Mouse (Mus musculus) CH12.LX (cell line): ENCODE results near the gene Ppfibp2. TPM values are rescaled to one million over a fixed set of nuclear protein-coding genes. Genes with fewer than 3 reads are reported as not detected.

Experiments used
- DNase-seq: peaks from one replicate; pipeline ENCODE4 v3.0.0-alpha.2; 2013; ENCODE audit errors: extremely low read depth
- H3K27ac ChIP-seq: 2 replicates; pipeline ENCODE4 v1.5.1; 2012; ENCODE audit warnings: low read depth, mild to moderate bottlenecking, control low read depth, moderate library complexity; ENCODE audit not compliant: insufficient read depth
- H3K27me3 ChIP-seq: replicated peaks from 2 replicates; pipeline ENCODE3; 2012; ENCODE audit warnings: inconsistent platforms
- H3K36me3 ChIP-seq, 2 experiments: replicated peaks in 1 of 2; 2 replicates each; pipeline versions ENCODE3 to v1.6.1; 2012; ENCODE audit warnings: inconsistent platforms in 1 of 2, low read length in 1 of 2, mild to moderate bottlenecking in 1 of 2, mixed read lengths in 1 of 2, moderate library complexity in 1 of 2; ENCODE audit not compliant: control insufficient read depth in 1 of 2, insufficient read depth in 1 of 2
- H3K4me1 ChIP-seq, 2 experiments: 2 replicates each; pipeline ENCODE4 v1.6.1; 2012; ENCODE audit warnings: inconsistent platforms in 1 of 2, moderate library complexity in 1 of 2; ENCODE audit not compliant: insufficient read depth in 2 of 2, control insufficient read depth in 1 of 2
- H3K4me2 ChIP-seq: 2 replicates; pipeline ENCODE4 v1.6.1; 2012; ENCODE audit warnings: low read depth, mild to moderate bottlenecking, control low read depth; ENCODE audit not compliant: poor library complexity, insufficient read depth, severe bottlenecking
- H3K4me3 ChIP-seq, 3 experiments: fragments of 150-350 bp in 1 of 3; sonication (generic) in 1 of 3; replicated peaks in 1 of 3; 2 replicates each; pipeline versions ENCODE3 to v1.5.1; 2011 to 2012; ENCODE audit warnings: low read depth in 2 of 3, low read length in 2 of 3, mild to moderate bottlenecking in 2 of 3, moderate library complexity in 2 of 3, control low read depth in 1 of 3, improper control_type of control experiment in 1 of 3, inconsistent platforms in 1 of 3, mixed read lengths in 1 of 3; ENCODE audit not compliant: poor library complexity in 1 of 3
- H3K79me2 ChIP-seq: replicated peaks from 2 replicates; pipeline ENCODE4 v1.6.1; 2012; ENCODE audit warnings: mild to moderate bottlenecking, moderate library complexity; ENCODE audit not compliant: control insufficient read depth, poor library complexity, insufficient read depth, severe bottlenecking; ENCODE audit errors: extremely low read depth
- H3K9ac ChIP-seq: 2 replicates; pipeline ENCODE4 v1.6.1; 2012; ENCODE audit warnings: low read depth, mild to moderate bottlenecking, control low read depth, moderate library complexity; ENCODE audit not compliant: insufficient read depth
- H3K9me3 ChIP-seq: replicated peaks from 2 replicates; pipeline ENCODE3; 2012; ENCODE audit warnings: low read length, inconsistent platforms, mixed read lengths
- BHLHE40 ChIP-seq: IDR thresholded peaks from 2 replicates; pipeline ENCODE4 v1.6.1; 2011; ENCODE audit warnings: mild to moderate bottlenecking, low read depth, low read length, improper control_type of control experiment
- CHD2 ChIP-seq: IDR thresholded peaks from 2 replicates; pipeline ENCODE4 v1.6.1; 2011; ENCODE audit warnings: low read length, improper control_type of control experiment
- CTCF ChIP-seq, 2 experiments: IDR thresholded peaks in 1 of 2; conservative IDR thresholded peaks in 1 of 2; 2 replicates each; pipeline ENCODE4 v1.5.1; 2011 to 2012; ENCODE audit warnings: low read depth in 2 of 2, low read length in 2 of 2, improper control_type of control experiment in 1 of 2, inconsistent platforms in 1 of 2, mild to moderate bottlenecking in 1 of 2, moderate library complexity in 1 of 2
- E2F4 ChIP-seq: IDR thresholded peaks from 2 replicates; pipeline ENCODE4 v1.6.1; 2011; ENCODE audit warnings: low read depth, low read length, improper control_type of control experiment; ENCODE audit not compliant: insufficient replicate concordance
- ELF1 ChIP-seq: IDR thresholded peaks from 2 replicates; pipeline ENCODE4 v1.6.1; 2014; ENCODE audit warnings: low read depth, mild to moderate bottlenecking, inconsistent platforms, low read length, improper control_type of control experiment
- ETS1 ChIP-seq: conservative IDR thresholded peaks from 2 replicates; pipeline ENCODE4 v1.6.1; 2012; ENCODE audit warnings: low read depth, mild to moderate bottlenecking, inconsistent platforms, low read length, improper control_type of control experiment, moderate library complexity
- IRF4 ChIP-seq: IDR thresholded peaks from 2 replicates; pipeline ENCODE4 v1.6.1; 2014; ENCODE audit warnings: low read depth, mild to moderate bottlenecking, inconsistent platforms, low read length, improper control_type of control experiment
- JUN ChIP-seq: IDR thresholded peaks from 2 replicates; pipeline ENCODE4 v1.6.1; 2011; ENCODE audit warnings: low read depth, mild to moderate bottlenecking, low read length, improper control_type of control experiment, moderate library complexity; ENCODE audit not compliant: insufficient read depth
- JUND ChIP-seq: conservative IDR thresholded peaks from 2 replicates; pipeline ENCODE4 v1.6.1; 2011; ENCODE audit warnings: low read depth, low read length, improper control_type of control experiment
- MAFK ChIP-seq: IDR thresholded peaks from 2 replicates; pipeline ENCODE4 v1.6.1; 2011; ENCODE audit warnings: low read length, improper control_type of control experiment; ENCODE audit not compliant: insufficient replicate concordance
- MAX ChIP-seq: IDR thresholded peaks from 2 replicates; pipeline ENCODE4 v1.6.1; 2011; ENCODE audit warnings: low read length, improper control_type of control experiment
- MXI1 ChIP-seq: IDR thresholded peaks from 2 replicates; pipeline ENCODE4 v1.6.1; 2011; ENCODE audit warnings: mild to moderate bottlenecking, low read depth, low read length, improper control_type of control experiment
- MYC ChIP-seq: IDR thresholded peaks from 2 replicates; pipeline ENCODE4 v1.6.1; 2011; ENCODE audit warnings: low read depth, mild to moderate bottlenecking, improper control_type of control experiment, low read length
- POLR2AphosphoS2 ChIP-seq: IDR thresholded peaks from 2 replicates; pipeline ENCODE4 v1.6.1; 2011; ENCODE audit warnings: low read depth, low read length, improper control_type of control experiment
- RAD21 ChIP-seq: IDR thresholded peaks from 2 replicates; pipeline ENCODE4 v1.6.1; 2011; ENCODE audit warnings: low read depth, mild to moderate bottlenecking, low read length, improper control_type of control experiment, moderate library complexity
- SIN3A ChIP-seq: IDR thresholded peaks from 2 replicates; pipeline ENCODE4 v1.6.1; 2012; ENCODE audit warnings: low read length, improper control_type of control experiment, inconsistent platforms
- TCF12 ChIP-seq: IDR thresholded peaks from 2 replicates; pipeline ENCODE4 v1.6.1; 2014; ENCODE audit warnings: low read depth, mild to moderate bottlenecking, inconsistent platforms, low read length, improper control_type of control experiment
- ZKSCAN1 ChIP-seq: IDR thresholded peaks from 2 replicates; pipeline ENCODE4 v1.6.1; 2012; ENCODE audit warnings: low read depth, inconsistent platforms, low read length, improper control_type of control experiment, borderline replicate concordance
- ZMIZ1 ChIP-seq: IDR thresholded peaks from 2 replicates; pipeline ENCODE4 v1.6.1; 2012; ENCODE audit warnings: low read depth, mild to moderate bottlenecking, inconsistent platforms, low read length, improper control_type of control experiment
- dilution Hi-C: fragments of 300-500 bp; cut with MboI; formaldehyde crosslinking; loops from 2 replicates; pipeline ENCODE4 v1.14.3; 2020; ENCODE audit warnings: low sequenced_read_pairs; ENCODE audit not compliant: extremely low pct_unique_long_range_greater_than_20kb, extremely low pct_ligation_motif_present
- in situ Hi-C: fragments of 300-500 bp; cut with MboI; formaldehyde crosslinking; loops from 3 replicates; pipeline ENCODE4 v1.14.3; 2019; ENCODE audit warnings: low sequenced_read_pairs, low pct_ligation_motif_present, low pct_unique_long_range_greater_than_20kb, mixed read lengths
- polyA plus RNA-seq: library from polyadenylated mRNA; unstranded; fragments of >175 nt; gene quantifications from 2 replicates; pipeline ENCODE4 v1.2.1, GENCODE M21; 2012; ENCODE audit warnings: low read depth; ENCODE audit not compliant: insufficient read length
- total RNA-seq, 2 experiments: library from RNA; depleted of rRNA; stranded (reverse); fragments of 300-350 nt in 1 of 2; fragments of >200 nt in 1 of 2; gene quantifications; 2 replicates each; pipeline ENCODE4 v1.2.3; 2012 to 2014

The Ppfibp2 gene
- total and polyA plus RNA-seq, 3 experiments, result 30.2 to 40.3 (median 40.2) TPM

- Histone ChIP-seq H3K27ac (peak overlapping the region; percentile 98), H3K27me3 (no peaks in the 10 kb centered on the region), H3K36me3 (peaks cover 17 to 65% of the 10 kb centered on the region in 2 experiments), H3K9me3 (no peaks in the 10 kb centered on the region), H3K4me3 (no peak overlapping the region), H3K4me2 (no peak overlapping the region), H3K4me1 (peaks cover 34 to 84% of the 10 kb centered on the region in 2 experiments), H3K9ac (peak overlapping the region; percentile 20; the same call in 1 of the 2 replicates), H3K79me2 (peaks cover 58% of the 10 kb centered on the region)
- in situ Hi-C loops (no loop called here), dilution Hi-C loops (no loop called here)
- no peak for TF ChIP-seq BHLHE40
- TF ChIP-seq MAFK, result peak; percentile 90
- DNase-seq, result no peak
Measured at GRCm38 (mm10) chr7:107610880-107611279, 15.9 kb downstream of the Ppfibp2 start.

GRCm38 (mm10) chr7:107618028-107618992 is 23.3 kb downstream of the Ppfibp2 start:
- H3K27me3 ChIP-seq, result no peaks in the 10 kb centered on the region
- peaks cover 3% of the 10 kb centered on the region for H3K9me3 ChIP-seq
- no peak overlapping the region for H3K4me3 ChIP-seq
- peaks cover 5 to 58% of the 10 kb centered on the region in 2 experiments for H3K36me3 ChIP-seq
- H3K4me2 ChIP-seq, result no peak overlapping the region
- TF ChIP-seq IRF4 (0 out of 2 replicates have a peak, but pooled peaks have one; percentile 12), ZMIZ1 (no peak)
- H3K79me2 ChIP-seq, result peaks cover 31% of the 10 kb centered on the region
- in situ Hi-C loops (no loop called here), dilution Hi-C loops (no loop called here)
- no peak overlapping the region for H3K27ac ChIP-seq
- peak; percentile 52 for DNase-seq
- no peak overlapping the region for H3K9ac ChIP-seq
- H3K4me1 ChIP-seq, result peaks cover 31 to 91% of the 10 kb centered on the region in 2 experiments

GRCm38 (mm10) chr7:107619225-107619624 is 24.2 kb downstream of the Ppfibp2 start:
- Histone ChIP-seq H3K27ac (no peak overlapping the region), H3K79me2 (peaks cover 31% of the 10 kb centered on the region), H3K9me3 (peaks cover 3% of the 10 kb centered on the region), H3K9ac (no peak overlapping the region), H3K27me3 (no peaks in the 10 kb centered on the region), H3K4me1 (peaks cover 34 to 91% of the 10 kb centered on the region in 2 experiments), H3K36me3 (peaks cover 5 to 54% of the 10 kb centered on the region in 2 experiments), H3K4me2 (no peak overlapping the region), H3K4me3 (no peak overlapping the region)
- dilution Hi-C loops (no loop called here), in situ Hi-C loops (no loop called here)
- no peak for TF ChIP-seq SIN3A
- no peak for TF ChIP-seq ZKSCAN1
- TF ChIP-seq RAD21, result no peak
- no peak for TF ChIP-seq CTCF (conservative IDR thresholded peaks at IDR 0.05 in 1 of 2, IDR thresholded peaks at IDR 0.05 in 1 of 2; ENCODE audit: low read depth in 2 of 2, low read length in 2 of 2)
- TF ChIP-seq IRF4, result no peak
- no peak for TF ChIP-seq ELF1
- no peak for TF ChIP-seq CHD2
- no peak for TF ChIP-seq JUND
- no peak for TF ChIP-seq TCF12
- TF ChIP-seq MAFK, result no peak
- no peak for TF ChIP-seq MAX
- TF ChIP-seq JUN, result no peak
- TF ChIP-seq MXI1, result no peak
- no peak for TF ChIP-seq E2F4
- TF ChIP-seq ETS1, result no peak
- no peak for TF ChIP-seq MYC
- TF ChIP-seq POLR2AphosphoS2, result no peak
- DNase-seq, result no peak
